Mouse (Mus musculus) limb, embryonic 10.5 days (tissue): ENCODE data around the gene Defa37. TPM values are rescaled to one million over a fixed set of nuclear protein-coding genes. Genes with fewer than 3 reads are reported as not detected.
"Not testable (repeated sequence)": the region's sequence is repeated elsewhere in the genome, so short reads cannot be mapped to it uniquely, and the experiment has no call there.

ENCODE experiments used
- DNase-seq: peaks from one replicate; pipeline ENCODE4 v3.0.0-alpha.2; 2017; ENCODE audit warnings: low spot score
- H3K27ac ChIP-seq: fragments of 300-500 bp; sonication (generic); 2 replicates; pipeline ENCODE4 v1.5.1; 2016; ENCODE audit warnings: mild to moderate bottlenecking
- H3K27me3 ChIP-seq: fragments of 300-500 bp; sonication (generic); 2 replicates; pipeline ENCODE4 v1.6.1; 2016; ENCODE audit warnings: low read depth, mild to moderate bottlenecking; ENCODE audit not compliant: poor library complexity, severe bottlenecking
- H3K36me3 ChIP-seq: fragments of 300-500 bp; sonication (generic); 2 replicates; pipeline ENCODE4 v1.6.1; 2016; ENCODE audit warnings: mild to moderate bottlenecking, moderate library complexity
- H3K4me1 ChIP-seq: fragments of 300-500 bp; sonication (generic); 2 replicates; pipeline ENCODE4 v1.6.1; 2016
- H3K4me3 ChIP-seq: fragments of 300-500 bp; sonication (generic); 2 replicates; pipeline ENCODE4 v1.5.1; 2016; ENCODE audit warnings: mild to moderate bottlenecking, moderate library complexity
- H3K9me3 ChIP-seq: fragments of 300-500 bp; sonication (generic); replicated peaks from 2 replicates; pipeline ENCODE4 v1.6.1; 2016; ENCODE audit warnings: mild to moderate bottlenecking
- WGBS: fragments of 180-500 bp; shearing (Covaris S2); methylation state at CpG from one replicate; pipeline ENCODE4 v1.1.7; 2016; 5-methylcytosine and 5-hydroxymethylcytosine counted together
- polyA plus RNA-seq: library from polyadenylated mRNA; unstranded; fragments of >200 nt; fragmentation: Nextera tagmentation; extraction: Ambion mirVana; gene quantifications from 2 replicates; pipeline ENCODE4 v1.2.1, GENCODE M21; 2016

The Defa37 gene
- not detected in 2 replicates for polyA plus RNA-seq

GRCm38 (mm10) chr8:21565086-21565485 lies at the start of gene Defa37:
Gene Defa37 (plus strand): TSS chr8:21565386.
- H3K27me3 ChIP-seq, H3K9me3 ChIP-seq, H3K27ac ChIP-seq, H3K4me3 ChIP-seq, H3K4me1 ChIP-seq, DNase-seq, H3K36me3 ChIP-seq: not testable (repeated sequence)
- WGBS: no CpG with 5 or more reads among the region's 1 CpGs

GRCm38 (mm10) chr8:21528732-21529131 lies 36.5 kb upstream of the Defa37 start, which contains the start of gene Defa32:
Gene Defa32 (plus strand): TSS chr8:21529032.
- H3K4me1 ChIP-seq, H3K27ac ChIP-seq, H3K4me3 ChIP-seq, H3K36me3 ChIP-seq, DNase-seq, H3K27me3 ChIP-seq, H3K9me3 ChIP-seq: not testable (repeated sequence)
- WGBS: no CpG with 5 or more reads among the region's 2 CpGs

- WGBS: no CpG with 5 or more reads among the region's 1 CpGs
- H3K4me3 ChIP-seq, H3K27me3 ChIP-seq, DNase-seq, H3K27ac ChIP-seq, H3K36me3 ChIP-seq, H3K9me3 ChIP-seq, H3K4me1 ChIP-seq: not testable (repeated sequence)
These were observed 17.5 kb downstream of the Defa37 start, which contains the start of gene Defa28 for GRCm38 (mm10) chr8:21582706-21583105. Gene Defa28 (plus strand): TSS chr8:21583006.

- not testable (repeated sequence) for H3K4me1 ChIP-seq, H3K9me3 ChIP-seq
- no CpG with 5 or more reads among the region's 1 CpGs for WGBS
These were observed 29.2 kb downstream of the Defa37 start, which contains the start of gene Gm7861 for GRCm38 (mm10) chr8:21594408-21594807. Gene Gm7861 (minus strand): TSS chr8:21594508.

More at GRCm38 (mm10) chr8:21594408-21594807, 29.2 kb downstream of the Defa37 start, which contains the start of gene Gm7861:
- not testable (repeated sequence) for H3K27me3 ChIP-seq, H3K36me3 ChIP-seq, DNase-seq, H3K27ac ChIP-seq, H3K4me3 ChIP-seq

Other genes starting within 250 kb of the Defa37 start
- gene Defa27, start 249.8 kb upstream of the Defa37 start, polyA plus RNA-seq: not detected in 2 replicates
- gene Defa29, start 238.4 kb upstream of the Defa37 start, polyA plus RNA-seq: not detected in 2 replicates
- gene Defa2, start 186.9 kb upstream of the Defa37 start, polyA plus RNA-seq: not detected in 2 replicates
- not detected in 2 replicates for gene Defa33, start 173.6 kb upstream of the Defa37 start, polyA plus RNA-seq
- gene Defa36, start 138.0 kb upstream of the Defa37 start, polyA plus RNA-seq: not detected in 2 replicates
- gene Gm7849, start 108.8 kb upstream of the Defa37 start, polyA plus RNA-seq: not detected in 2 replicates
- gene Defa20, start 56.1 kb upstream of the Defa37 start, polyA plus RNA-seq: not detected in 2 replicates
- not detected in 2 replicates for gene Defa32, start 36.4 kb upstream of the Defa37 start, polyA plus RNA-seq
- not detected in 2 replicates for gene Defa28, start 17.6 kb downstream of the Defa37 start, polyA plus RNA-seq
- not detected in 2 replicates for gene Gm7861, start 29.1 kb downstream of the Defa37 start, polyA plus RNA-seq
- gene Defa26, start 52.8 kb downstream of the Defa37 start, polyA plus RNA-seq: not detected in 2 replicates
- not detected in 2 replicates for gene Defa17, start 90.4 kb downstream of the Defa37 start, polyA plus RNA-seq
- not detected in 2 replicates for gene Defa34, start 100.4 kb downstream of the Defa37 start, polyA plus RNA-seq
- gene AY761184, start 138.3 kb downstream of the Defa37 start, polyA plus RNA-seq: not detected in 2 replicates
- gene Defa24, start 169.1 kb downstream of the Defa37 start, polyA plus RNA-seq: not detected in 2 replicates